Mouse (Mus musculus) thymus, adult 18-20 months (tissue): ENCODE data around the gene Ifi27l2a.
"Not testable (repeated sequence)": the region's sequence is repeated elsewhere in the genome, so short reads cannot be mapped to it uniquely, and the experiment has no call there.

Experiments
- DNase-seq, 2 experiments: peaks; one replicate each; pipeline ENCODE4 v3.0.0; 2022; ENCODE audit warnings: mixed read lengths in 2 of 2

Gene Ifi27l2a

DNA sequence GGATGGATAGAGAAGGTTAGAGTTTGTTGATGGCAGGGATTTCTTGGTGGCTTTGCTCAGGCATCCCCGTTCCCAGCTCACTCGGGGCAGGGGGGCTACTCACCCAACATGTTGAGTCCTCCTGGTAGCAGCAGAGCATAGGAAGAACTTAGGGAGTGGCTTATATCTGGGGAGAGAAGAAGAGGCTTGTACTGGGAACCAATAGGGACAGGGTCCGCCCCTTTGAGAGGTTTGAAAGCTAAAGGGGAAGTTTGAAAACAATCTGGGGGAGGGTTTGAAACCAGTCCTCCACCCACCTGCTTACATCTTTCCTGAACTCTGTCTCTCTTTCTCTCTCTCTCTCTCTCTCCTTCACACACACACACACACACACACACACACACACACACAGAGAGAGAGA is at the start of gene Ifi27l2a:
Gene Ifi27l2a, minus strand, starts transcription at position 157 of the 400 bp plus-strand sequence.
- peak; percentile 8 to 35 for DNase-seq

DNA sequence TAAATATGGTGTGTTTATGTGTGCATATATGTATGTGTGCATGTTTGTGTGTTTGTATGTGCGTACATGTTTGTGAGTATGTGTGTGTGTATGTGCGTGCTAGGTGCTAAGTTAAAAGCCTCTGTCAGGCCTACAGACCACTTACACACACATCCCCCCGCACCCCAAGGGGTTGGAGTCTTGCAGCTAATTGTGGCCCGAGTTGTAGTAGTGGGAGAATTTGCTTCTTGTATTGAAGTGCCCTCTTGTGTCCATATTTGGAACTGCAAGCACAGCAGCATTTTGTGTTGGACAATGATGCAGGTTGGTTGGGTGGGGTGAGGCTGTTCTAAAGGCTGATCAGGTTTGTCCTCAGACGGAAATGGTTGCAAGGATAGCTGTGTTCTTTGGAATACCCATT is 49.3 kb upstream of the Ifi27l2a start:
- peak; percentile 14 to 43 for DNase-seq

DNA sequence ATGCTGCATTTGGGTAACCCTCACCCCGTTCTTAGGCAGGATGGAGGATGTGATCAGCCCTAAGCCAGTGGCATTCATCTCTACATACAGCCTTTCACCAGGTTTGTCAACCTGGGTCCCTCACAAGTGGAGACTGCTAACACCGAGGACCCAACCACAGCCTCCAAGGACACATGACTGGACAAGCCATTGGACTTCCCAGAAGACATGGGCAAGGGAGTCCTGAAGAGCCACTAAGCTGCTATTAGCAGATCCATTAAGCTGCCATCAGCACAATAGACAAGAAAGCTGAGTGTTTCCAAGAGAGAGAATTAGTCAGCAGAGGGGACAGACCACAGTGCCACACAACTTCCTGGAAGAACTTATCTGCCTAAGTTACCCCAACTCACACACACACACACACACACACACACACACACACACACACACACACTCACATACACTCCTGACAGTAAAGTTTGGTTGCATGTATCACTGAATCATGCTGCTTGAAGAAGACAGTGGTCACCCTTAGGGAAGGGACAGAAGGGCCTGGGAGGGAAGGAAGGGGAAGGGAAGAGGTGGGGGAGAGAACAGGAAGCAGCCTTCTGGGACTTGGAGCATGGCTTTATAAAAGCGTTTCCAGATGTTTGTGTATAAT is 47.7 kb upstream of the Ifi27l2a start:
- no peak for DNase-seq

DNA sequence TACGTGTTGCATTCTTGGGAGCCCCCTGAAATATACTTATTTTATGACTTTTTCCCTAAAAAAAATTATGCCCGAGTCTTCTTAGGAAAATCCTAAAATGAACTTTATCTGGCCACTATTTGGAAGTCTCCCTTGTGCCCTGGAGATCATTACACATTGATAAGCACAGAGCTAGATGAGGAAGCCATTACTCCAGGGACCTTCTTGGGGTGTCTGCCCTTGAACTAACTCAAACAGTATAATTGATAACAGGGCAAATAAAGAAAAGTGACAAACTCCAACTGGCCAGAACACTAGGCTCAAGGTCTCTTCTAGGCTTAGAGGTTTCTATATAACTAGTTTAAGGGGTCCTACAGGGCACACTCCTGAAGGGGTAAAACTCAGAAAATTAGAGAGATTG is 44.3 kb upstream of the Ifi27l2a start:
- DNase-seq: no peak

DNA sequence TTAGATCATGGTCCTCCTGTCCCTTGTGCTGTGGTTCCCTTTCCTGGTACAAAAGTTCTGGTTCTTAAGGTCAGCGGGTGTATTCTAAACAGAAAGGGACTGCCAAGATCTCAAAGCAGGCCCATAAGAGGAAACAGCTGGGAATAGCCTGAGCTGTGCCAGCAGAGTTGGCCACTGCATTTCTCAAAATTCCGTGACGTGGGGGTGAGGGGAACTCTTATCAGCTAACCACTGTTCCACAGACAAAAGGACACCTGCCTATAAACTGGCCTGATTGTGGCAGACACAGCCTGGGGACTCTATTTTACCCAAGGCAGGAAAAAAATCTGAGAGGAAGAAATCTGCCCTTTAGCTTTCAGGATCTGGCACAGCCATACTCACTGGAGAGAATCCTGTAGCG is 43.8 kb upstream of the Ifi27l2a start:
- DNase-seq: no peak

DNA sequence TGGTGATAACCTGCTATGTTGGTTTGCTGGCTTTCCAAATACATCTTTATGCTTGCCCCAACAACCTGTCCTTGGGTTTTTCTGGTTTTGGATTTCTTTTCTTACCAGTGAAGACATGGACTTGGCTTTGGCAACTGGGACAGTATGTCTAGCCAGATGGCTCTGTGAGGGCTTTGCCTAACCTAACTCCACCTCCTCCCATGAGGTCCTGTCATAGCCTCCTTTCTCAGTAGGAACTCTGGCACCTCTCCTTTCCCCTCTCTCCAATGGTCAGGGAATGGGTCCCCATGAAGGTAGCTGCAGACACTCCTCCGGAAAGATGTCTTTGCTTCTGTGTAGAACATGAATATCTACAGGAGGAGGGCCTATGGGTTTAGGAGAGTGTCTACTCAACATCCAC is 43.2 kb upstream of the Ifi27l2a start:
- no peak for DNase-seq

DNA sequence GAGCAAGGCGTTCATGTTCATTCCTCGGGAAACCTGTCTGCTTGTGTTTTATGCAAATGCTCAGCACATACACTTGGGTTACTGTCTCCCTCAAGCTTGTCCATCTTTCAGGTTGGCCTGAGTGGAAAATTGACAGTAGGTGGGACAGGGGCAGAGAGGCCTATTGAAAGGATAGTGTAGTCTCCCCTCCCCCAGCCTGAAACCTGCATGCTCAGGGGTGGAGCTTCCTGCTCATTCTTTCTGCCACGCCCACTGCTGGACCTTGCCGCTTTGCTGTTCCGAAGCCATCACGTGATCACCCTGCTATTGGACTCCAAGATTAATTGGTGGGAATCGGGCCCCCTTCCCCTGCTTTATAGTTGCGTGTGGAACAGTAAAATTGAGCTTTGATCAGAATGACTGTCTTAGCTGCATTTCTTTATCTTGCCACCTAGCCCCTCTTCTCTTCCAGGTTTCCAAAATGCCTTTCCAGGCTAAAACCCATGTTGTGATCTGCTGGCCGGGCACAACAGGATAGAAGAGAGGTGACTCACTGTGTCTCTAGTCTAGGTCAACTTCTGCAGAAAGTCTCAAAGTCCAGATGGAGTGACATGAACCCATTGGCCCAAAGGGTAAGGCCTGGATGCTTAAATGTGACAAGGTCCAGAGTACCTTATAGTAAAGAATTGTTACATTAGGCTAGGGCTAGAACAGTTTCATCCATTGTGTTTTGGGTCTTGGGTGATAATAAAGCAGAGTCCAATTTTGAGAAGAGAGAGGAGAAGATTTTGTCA is 40.9 kb upstream of the Ifi27l2a start:
- DNase-seq: not testable (repeated sequence)

DNA sequence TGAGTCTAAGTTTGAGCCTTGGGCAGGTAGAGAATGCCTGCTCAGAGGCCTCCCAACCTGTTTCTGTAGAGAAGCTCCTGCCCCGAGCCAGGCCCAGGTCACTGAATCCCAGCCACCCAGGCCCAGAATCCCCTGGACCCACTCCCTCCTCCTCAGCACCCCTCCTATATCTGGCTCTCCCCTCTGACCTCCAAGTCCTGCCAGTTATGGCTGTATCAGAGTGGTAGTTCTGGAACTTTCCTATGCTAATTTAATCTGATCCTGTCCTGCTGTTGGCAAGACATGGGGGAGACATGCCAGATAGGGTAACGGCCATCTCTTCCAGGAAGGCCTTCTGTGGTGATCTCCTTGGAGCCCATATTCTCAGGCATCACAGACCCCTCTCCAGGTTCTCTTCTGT is 39.3 kb upstream of the Ifi27l2a start:
- DNase-seq: no peak

DNA sequence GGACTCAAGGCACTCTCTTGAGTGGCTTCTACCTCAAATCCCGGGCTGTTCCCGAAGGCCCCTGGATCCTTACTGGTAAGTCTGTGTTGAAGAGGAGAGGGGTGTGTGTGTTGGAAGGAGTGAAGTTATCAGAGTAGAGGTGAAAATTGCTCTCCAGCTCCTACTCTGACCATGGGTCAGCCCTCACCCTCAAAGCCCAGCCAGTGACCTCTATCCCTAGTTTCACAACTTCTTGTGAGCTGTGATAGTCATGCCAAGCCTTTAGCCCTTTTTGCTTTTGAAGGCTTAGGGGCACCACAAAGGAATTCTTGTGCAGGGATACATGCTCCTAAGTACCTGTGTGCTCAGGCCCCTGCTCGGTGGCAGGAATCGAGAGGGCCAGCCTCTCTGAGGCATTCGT is 38.2 kb upstream of the Ifi27l2a start:
- DNase-seq: no peak

DNA sequence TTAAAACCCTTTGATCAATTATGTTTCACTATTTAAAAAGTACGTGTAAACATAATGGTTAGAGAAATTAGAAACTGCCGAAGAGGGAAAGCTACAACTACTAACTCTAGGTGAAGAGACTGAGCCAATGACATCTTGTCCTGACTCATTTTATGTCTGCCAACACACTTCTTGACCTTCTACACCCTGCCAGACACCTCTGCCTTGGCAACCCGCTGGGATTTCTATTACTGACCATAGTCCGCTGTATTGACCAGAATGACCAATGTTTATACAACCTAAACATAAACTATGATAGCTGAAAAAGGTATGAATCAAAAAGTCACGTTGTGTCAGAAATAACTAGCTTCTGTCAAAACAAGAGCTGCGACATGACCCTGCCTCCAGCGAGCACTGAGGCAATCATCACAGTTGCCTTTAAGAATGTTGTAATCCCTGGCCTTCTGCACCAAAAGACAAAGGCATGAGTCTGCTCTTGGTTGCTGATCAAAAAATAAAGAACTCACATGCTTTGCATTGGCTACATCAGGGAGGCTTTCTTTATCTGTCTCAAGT is 34.1 kb upstream of the Ifi27l2a start:
- no peak for DNase-seq

DNA sequence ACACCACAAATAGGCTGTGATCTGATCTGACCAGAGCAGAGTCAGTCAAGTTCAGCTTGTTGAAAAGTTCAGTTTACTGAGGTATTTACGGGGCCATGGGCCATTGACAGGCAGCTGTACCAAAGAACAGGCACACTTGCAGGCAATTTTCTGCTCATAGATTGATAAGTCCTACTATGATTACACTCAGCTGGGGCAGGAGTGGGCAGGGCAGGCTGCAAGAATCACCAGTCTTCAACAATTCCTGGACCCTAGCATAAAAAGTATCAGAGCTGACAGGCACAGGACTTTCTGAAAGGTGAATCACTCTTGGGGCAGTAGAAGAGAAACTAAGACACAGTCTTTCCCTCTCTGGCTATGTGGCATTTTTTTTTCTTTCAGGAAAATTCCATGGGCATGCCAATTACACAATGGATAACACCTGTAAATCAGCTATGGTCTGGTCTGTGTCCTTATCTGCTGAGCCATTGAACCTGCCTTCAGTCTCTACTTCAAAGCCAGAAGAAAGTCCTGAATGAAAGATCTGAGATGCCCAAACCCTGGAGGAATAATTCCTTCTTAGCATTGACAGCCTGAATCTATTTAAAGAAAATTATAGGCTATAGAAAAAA is 33.4 kb upstream of the Ifi27l2a start:
- DNase-seq: no peak

DNA sequence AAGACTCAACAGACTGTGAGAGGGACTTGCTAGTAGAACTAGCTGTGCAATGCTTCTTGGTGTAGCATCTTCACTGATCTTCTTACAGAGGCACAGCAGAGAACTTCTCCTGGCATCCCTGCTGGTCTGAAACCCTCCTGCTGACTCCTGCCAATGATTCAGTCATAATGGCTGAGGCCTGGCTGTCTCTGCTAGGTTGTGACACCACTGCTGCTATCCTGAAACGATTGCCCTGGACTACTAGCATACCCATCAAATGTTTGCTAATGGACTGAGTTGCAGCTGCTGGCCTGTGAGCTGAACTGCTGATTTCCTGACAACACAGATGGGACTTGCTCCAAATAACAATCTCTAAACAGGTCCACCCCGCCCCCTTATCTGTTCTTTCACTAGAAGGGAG is 31.0 kb upstream of the Ifi27l2a start:
- DNase-seq: no peak

DNA sequence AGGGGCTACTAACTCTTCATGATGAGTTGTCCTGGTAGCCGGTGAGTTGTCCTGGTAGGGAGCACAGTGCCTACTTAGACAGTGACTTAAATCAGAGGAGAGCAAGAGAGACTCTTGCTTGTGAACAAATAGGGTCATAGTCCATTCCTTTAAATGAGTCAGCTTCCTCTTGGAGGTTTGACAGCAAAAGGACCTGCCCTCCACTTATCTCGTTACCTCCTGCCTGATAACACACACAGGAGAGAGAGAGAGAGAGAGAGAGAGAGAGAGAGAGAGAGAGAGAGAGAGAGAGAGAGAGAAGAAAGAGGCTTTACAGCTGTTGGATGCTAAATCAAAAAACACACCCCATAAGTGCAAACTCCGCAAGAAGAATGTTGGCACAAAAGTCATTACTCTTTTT is 13.7 kb upstream of the Ifi27l2a start, which contains the start of gene Ifi27l2b:
Gene Ifi27l2b, minus strand, starts transcription at position 84 of the 400 bp plus-strand sequence.
- DNase-seq: no peak

DNA sequence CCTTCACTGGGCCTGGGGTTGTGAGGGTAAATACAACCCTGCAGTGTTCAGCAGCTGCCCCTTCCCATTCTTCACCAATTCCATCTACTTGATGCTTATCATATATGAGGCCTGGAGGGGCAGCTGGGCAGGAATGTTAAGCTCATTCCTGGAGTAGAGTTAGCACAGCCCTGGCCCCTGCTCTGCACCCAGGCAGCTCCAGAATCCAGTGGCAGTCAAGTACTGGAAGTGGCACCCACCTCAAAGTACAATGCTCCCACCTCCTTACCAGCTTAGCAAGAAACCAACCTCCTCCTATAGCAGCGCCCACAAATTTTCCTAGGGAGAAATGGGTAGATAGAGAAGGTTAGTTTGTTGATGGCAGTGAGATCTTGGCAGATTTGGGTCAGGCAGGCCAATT is 13.2 kb upstream of the Ifi27l2a start:
- DNase-seq: not testable (repeated sequence)

DNA sequence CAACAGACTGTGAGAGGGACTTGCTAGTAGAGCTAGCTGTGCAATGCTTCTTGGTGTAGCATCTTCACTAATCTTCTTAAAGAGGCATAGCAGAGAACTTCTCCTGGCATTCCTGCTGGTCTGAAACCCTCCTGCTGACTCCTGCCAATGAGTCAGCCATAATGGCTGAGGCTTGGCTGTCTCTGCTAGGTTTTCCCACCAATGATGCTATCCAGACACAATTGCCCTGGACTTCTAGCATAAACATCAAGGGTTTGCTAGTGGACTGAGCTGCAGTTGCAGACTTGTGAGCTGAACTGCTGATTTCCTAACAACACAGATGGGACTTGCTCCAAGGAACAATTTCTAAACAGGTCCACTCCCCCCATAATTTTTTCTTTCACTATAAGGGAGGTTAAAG is 9.9 kb upstream of the Ifi27l2a start:
- DNase-seq: no peak

DNA sequence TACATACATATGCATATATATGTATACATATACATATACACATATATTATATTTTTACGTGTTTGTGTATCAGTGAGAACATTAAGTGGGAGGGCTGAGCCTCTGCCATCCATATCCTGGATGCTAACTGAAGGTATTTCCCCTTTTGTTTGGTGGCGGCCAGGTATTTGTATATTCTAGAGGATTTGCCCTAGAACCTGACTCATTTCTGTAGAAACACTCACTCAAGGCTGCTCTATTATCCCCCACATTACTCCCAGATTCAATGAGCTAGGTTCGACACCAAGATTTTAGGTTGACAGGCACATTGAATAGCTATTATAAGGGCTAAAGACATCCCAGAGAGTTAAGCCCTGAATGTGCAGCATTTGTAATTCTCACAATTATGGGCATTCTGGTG is 1.6 kb upstream of the Ifi27l2a start:
- DNase-seq: no peak

DNA sequence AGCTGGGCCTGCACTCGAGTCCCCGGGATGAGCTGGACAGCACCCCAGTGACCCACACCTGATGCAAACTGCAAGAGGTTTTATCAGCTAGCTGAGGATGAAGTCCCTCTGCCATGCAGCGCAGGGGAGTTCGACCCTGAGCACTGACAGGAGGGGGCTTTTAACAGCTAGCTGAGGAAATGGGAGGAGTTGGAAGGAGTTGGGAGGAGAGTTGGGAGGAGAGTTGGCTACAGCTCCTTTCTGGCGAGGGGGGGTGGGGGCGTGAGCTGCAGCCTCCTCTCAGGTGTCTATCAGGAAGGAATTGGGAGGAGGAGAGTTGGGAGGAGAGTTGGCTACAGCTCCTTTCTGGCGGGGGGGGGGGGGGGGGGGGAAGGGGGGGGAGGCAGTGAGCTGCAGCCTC is 781 bp upstream of the Ifi27l2a start:
- DNase-seq: not testable (repeated sequence)

DNA sequence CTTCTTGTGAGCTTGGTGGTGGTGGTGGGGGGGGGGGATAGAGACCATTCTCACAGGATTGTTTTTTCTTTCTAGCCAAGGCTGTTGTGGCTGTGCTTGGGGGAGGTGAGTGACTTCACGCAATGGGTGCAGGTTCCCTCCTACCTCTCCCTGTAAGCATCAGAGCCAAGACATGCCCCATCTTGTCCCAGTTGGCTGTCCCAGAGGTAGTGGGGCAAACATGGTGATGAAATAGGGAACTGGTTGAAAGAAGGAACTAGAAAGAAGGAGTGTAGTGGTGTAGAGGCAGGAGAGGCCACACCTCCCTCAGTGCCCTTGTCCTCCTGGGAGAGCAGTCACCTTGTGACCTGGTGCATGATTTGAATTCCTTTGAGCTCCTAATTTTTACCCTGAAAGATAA is 5.9 kb downstream of the Ifi27l2a start:
- DNase-seq: no peak

DNA sequence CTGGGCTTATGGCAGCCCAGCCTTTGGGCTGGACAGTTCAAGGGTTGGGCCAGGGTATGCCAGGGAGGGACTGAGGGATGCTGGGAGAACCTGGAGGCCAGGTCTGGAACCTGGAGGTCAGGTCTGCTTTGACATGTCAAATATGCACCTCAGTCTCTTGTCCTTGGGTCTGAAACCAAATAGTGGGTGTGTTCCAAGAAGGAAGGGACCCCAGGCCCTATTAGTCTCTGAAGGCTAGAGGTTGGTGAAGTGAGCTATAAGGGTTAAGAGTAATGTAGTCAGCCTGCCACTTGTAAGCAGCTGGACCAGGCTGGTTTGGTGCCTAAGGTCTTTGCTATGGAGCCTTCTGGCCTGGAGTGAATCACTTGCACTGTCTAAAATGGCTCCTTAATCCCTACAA is 8.6 kb downstream of the Ifi27l2a start:
- no peak for DNase-seq

DNA sequence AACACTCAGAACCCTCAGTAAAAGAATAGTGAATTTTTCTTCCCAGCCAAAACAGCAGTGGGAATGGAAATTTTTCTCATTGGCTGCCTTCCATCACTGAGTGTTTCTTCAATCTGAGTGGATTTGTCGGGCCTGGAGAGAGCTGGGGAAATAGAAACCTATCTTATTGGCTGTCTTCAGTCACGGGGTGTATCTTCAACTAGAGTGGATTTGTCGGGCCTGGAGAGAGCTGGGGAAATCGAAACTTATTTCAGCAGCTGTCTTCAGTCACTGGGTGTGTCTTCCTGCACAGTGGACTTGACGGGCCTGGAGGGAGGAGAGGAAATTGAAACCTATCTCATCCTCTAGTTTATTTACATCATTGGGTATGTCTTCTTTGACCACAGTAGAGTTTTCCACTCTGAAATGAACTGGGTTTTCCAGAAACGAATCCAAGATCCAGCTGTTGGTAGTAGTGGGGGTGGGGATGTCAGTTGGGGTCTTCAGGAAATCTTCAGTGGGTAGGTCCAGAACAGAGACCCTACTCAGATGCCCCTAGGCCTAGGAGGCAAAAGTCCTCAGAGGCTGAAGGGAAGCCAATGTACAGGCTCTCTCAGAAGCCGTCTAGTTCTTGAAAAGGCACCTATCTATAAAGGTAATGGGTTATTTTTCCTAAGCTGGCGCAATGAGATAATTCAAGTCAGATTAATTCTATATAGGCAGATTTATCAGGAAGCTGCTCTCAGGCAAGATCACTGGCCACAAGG is 9.3 kb downstream of the Ifi27l2a start, which contains the start of gene Ifi27:
Gene Ifi27, plus strand, starts transcription at position 226 of the 746 bp plus-strand sequence.
- peak; percentile 47 to 72 for DNase-seq

DNA sequence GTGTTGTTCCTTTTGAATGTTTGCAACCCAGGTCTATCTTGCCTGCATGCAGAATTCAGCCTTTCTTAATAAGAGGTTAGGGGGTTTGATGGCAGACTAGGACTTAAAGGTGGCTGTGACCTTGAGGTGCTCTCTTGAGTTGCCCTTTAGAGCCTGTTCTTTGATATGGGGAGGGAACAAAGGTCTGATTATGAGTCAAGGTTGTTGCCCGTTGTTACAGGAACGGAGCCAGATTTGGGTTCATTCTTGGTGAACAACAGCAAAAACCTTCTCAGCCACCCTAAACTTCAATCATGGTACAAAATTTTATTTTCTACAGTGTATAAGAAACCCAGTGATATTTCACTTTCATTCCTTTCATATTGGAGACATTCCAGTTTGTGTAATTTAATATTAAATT is 10.1 kb downstream of the Ifi27l2a start:
- no peak for DNase-seq

DNA sequence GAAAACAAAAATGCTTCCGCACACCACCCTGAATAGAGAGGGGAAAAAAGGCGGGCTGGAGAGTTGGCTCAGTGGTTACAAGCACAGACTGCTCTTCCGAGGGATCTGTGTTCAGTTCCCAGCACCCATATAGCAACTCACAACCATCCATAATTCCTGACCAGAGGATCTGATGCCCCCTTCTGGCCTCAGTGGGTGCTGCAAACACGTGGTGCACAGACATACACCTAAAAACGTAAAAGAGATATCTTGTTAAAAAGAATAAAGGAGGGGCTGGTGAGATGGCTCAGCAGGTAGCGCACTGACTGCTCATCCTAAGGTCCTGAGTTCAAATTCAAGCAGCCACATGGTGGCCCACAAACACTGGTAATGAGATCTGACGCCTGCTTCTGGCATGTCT is 16.8 kb downstream of the Ifi27l2a start:
- DNase-seq: no peak
